Mouse (Mus musculus): ENCODE results near the gene Shf.

DNA sequence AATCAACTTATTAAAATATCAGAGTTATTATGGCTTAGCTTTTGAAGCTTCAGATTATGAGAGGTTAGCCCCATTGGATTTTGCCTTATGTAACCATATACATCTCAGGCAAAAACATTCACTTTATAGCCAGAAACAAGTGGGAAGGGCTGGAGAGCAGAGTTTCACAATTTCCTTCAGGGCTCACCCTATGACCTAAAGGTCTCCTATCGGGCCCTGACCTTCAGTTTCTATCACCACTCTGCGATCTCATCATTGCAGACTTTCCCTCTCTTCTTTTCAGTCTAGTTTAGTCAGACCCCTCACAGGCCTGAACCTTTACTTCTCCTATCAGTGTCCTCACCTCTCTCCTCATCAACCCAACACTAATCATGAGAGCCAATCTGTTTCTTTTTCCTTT lies 38.6 kb upstream of the Shf start:
- TF ChIP-seq POLR2A (IDR thresholded peaks at IDR 0.05; ENCODE audit: extremely low read depth, insufficient read depth, low read length) (no peak), CTCF (IDR thresholded peaks at IDR 0.05; ENCODE audit: low read depth, low read length) (no peak)
